Mouse (Mus musculus) stomach, postnatal 0 days (tissue): ENCODE measurements around the gene Vps50. TPM values are rescaled to one million over a fixed set of nuclear protein-coding genes. Genes with fewer than 3 reads are reported as not detected.

Experiments used
- ATAC-seq: fragments of 200-750 bp; cut with Nextera tagmentation; 2 replicates; pipeline ENCODE4 v1.8.0; 2017; ENCODE audit not compliant: low FRiP score, low TSS enrichment
- DNase-seq: peaks from one replicate; pipeline ENCODE4 v3.0.0-alpha.2; 2016; ENCODE audit warnings: low spot score
- H3K27ac ChIP-seq: fragments of 300-500 bp; sonication (generic); replicated peaks from 2 replicates; pipeline ENCODE4 v1.5.1; 2014; ENCODE audit warnings: mild to moderate bottlenecking, control low read depth
- H3K27me3 ChIP-seq: fragments of 300-500 bp; sonication (generic); 2 replicates; pipeline ENCODE4 v1.6.1; 2014; ENCODE audit warnings: low read length; ENCODE audit not compliant: control insufficient read depth, insufficient read depth
- H3K36me3 ChIP-seq: fragments of 300-500 bp; sonication (generic); 2 replicates; pipeline ENCODE4 v1.6.1; 2014; ENCODE audit warnings: low read length, mixed read lengths; ENCODE audit not compliant: control insufficient read depth, insufficient read depth
- H3K4me1 ChIP-seq: fragments of 300-500 bp; sonication (generic); replicated peaks from 2 replicates; pipeline ENCODE4 v1.6.1; 2014; ENCODE audit warnings: antibody characterized with exemption; ENCODE audit not compliant: control insufficient read depth, insufficient read depth
- H3K4me2 ChIP-seq: fragments of 300-500 bp; sonication (generic); replicated peaks from 2 replicates; pipeline ENCODE4 v1.6.1; 2014; ENCODE audit warnings: low read depth, mild to moderate bottlenecking, control low read depth, moderate library complexity
- H3K4me3 ChIP-seq: fragments of 300-500 bp; sonication (generic); 2 replicates; pipeline ENCODE4 v1.5.1; 2014; ENCODE audit warnings: low read depth, low read length, control low read depth
- H3K9ac ChIP-seq: fragments of 300-500 bp; sonication (generic); 2 replicates; pipeline ENCODE4 v1.6.1; 2014; ENCODE audit warnings: mild to moderate bottlenecking, low read length, control low read depth, mixed read lengths
- H3K9me3 ChIP-seq: fragments of 300-500 bp; sonication (generic); 2 replicates; pipeline ENCODE4 v1.6.1; 2016; ENCODE audit warnings: low read length; ENCODE audit not compliant: control insufficient read depth
- CTCF ChIP-seq: IDR thresholded peaks from 2 replicates; pipeline ENCODE4 v1.5.1; 2016; ENCODE audit warnings: antibody characterized with exemption, low read depth, mild to moderate bottlenecking, moderate library complexity
- EP300 ChIP-seq: optimal IDR thresholded peaks from 2 replicates; pipeline ENCODE3; 2016; ENCODE audit warnings: antibody characterized with exemption
- WGBS: fragments of 180-500 bp; shearing (Covaris S2); extraction: QIAGEN DNeasy Blood & Tissue Kit; methylation state at CpG from one replicate; pipeline ENCODE4 v1.1.7; 2014; 5-methylcytosine and 5-hydroxymethylcytosine counted together
- polyA plus RNA-seq: library from polyadenylated mRNA; unstranded; fragments of >200 nt; fragmentation: Nextera tagmentation; extraction: Ambion mirVana; gene quantifications from 2 replicates; pipeline ENCODE4 v1.2.1, GENCODE M21; 2015

Gene Vps50
- polyA plus RNA-seq, 1 experiment from 2014 or later = 14.4 TPM

DNA sequence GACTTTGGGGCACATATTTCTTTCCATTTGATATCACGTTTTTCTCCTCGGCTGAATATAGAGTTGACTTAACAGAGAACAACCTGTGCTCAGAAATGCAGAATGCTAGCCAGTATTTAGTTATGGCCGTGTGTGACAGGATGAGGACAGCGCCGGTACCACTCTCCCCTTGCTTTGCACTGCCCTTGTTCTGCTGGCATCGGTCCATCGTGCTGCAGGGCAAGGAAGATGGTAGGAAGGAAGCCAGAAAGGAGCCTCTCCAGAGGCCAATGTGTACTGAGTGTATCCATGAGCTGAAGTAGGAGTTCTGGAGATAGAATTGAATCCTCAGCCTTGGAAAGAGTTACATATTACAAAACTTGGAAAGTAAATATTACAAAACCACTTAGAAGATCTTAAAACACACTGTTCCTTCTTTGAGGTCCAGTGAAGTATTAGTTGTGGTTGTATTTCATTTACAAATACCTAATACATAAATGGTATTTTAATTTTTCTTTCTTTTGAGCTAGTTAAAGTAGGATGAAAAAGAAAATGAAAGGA, 69.0 kb downstream of the Vps50 start:
- ATAC-seq (no peak), DNase-seq (no peak)
- 0 out of 2 replicates have a peak, but pooled peaks cover 3% of the 10 kb centered on the region for H3K36me3 ChIP-seq
- no peaks in the 10 kb centered on the region for H3K9me3 ChIP-seq
- H3K4me1 ChIP-seq = no peaks in the 10 kb centered on the region
- H3K27me3 ChIP-seq = no peaks in the 10 kb centered on the region
- no peak overlapping the region for H3K9ac ChIP-seq
- 95% methylated on average over 7 of the region's 7 CpGs for WGBS
- no peak overlapping the region for H3K4me2 ChIP-seq
- no peak overlapping the region for H3K27ac ChIP-seq
- TF ChIP-seq EP300 (no peak), CTCF (no peak)
- no peak overlapping the region for H3K4me3 ChIP-seq

DNA sequence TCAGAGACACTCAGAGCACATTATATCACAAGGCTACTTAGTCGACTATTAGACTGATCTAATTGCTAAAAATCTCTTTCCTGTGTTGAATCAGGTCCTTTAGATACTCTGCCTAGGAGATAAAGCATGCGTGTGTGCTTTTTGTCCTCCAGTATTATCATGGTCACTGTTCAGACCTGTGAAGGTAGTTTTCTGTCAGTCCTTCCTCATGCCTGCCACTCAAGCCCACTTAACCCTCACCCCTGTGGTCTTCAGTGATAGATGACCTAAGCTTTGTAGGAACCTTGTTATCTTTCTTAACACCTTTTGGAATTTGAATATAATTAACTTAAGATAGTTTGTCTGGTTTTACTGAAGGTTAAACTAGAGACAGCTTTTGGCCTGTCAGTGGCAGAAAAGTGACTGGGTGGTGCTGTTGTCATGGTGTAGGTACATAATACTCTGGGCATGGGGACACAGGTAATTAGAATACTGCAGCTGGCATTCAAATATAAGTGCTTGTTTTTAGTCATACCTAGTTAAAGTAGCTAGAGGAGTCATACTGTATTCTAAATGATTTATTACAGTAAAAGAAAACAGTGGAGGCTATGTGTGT, 74.1 kb downstream of the Vps50 start:
- Histone ChIP-seq H3K4me2 (no peak overlapping the region), H3K36me3 (0 out of 2 replicates have a peak, but pooled peaks cover 6% of the 10 kb centered on the region), H3K27ac (no peak overlapping the region), H3K4me1 (no peaks in the 10 kb centered on the region), H3K9me3 (no peaks in the 10 kb centered on the region), H3K4me3 (no peak overlapping the region), H3K9ac (no peak overlapping the region), H3K27me3 (no peaks in the 10 kb centered on the region)
- WGBS = 84% methylated on average over 2 of the region's 2 CpGs
- no peak for ATAC-seq
- DNase-seq = no peak
- no peak for TF ChIP-seq EP300
- no peak for TF ChIP-seq CTCF

DNA sequence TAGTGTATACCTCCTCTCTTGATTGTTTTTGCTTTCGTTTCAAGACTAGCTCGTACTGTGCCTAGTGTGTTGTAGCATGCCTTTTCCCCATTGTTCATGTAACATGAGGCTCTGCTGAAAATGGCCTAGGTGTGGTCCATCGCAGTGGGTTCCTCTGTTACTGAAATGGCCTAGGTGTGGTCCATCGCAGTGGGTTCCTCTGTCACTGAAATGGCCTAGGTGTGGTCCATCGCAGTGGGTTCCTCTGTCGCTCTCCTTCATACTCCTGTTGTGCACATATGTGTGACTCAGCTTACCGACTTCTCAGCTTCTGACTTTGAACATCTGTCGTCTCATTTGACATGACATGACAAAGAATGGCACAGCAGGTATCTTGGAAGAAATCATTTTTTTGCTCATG, 75.6 kb downstream of the Vps50 start:
- TF ChIP-seq CTCF (no peak), EP300 (no peak)
- Histone ChIP-seq H3K4me2 (no peak overlapping the region), H3K9me3 (no peaks in the 10 kb centered on the region), H3K4me3 (no peak overlapping the region), H3K27me3 (no peaks in the 10 kb centered on the region), H3K4me1 (no peaks in the 10 kb centered on the region), H3K9ac (no peak overlapping the region), H3K36me3 (0 out of 2 replicates have a peak, but pooled peaks cover 6% of the 10 kb centered on the region), H3K27ac (no peak overlapping the region)
- WGBS = 89% methylated on average over 8 of the region's 8 CpGs
- no peak for DNase-seq
- ATAC-seq = no peak

DNA sequence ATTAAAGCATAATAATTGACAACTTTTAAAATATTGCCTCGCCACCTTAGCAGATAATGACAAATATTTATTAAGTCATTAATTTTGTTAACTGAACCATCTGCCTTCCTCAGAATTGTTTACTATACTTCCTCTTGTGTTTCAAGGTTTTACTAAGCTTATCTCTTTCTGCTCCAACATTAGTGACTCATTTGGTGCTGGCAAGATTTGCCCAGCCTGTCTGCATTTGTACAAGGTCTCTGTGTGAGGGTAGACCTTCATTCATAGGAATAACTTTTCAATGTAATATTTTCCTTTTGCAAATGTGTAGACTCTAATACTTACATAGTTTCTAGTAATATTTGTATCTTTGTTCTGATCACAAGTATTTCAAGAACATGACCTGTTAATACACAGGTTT, 87.2 kb downstream of the Vps50 start:
- H3K4me3 ChIP-seq = no peak overlapping the region
- H3K4me2 ChIP-seq = no peak overlapping the region
- no peaks in the 10 kb centered on the region for H3K27me3 ChIP-seq
- ATAC-seq (no peak), DNase-seq (no peak)
- no peak overlapping the region for H3K9ac ChIP-seq
- TF ChIP-seq EP300 = no peak
- no peak for TF ChIP-seq CTCF
- H3K9me3 ChIP-seq = no peaks in the 10 kb centered on the region
- no peaks in the 10 kb centered on the region for H3K36me3 ChIP-seq
- WGBS = 68% methylated on average over 1 of the region's 1 CpGs
- no peaks in the 10 kb centered on the region for H3K4me1 ChIP-seq
- no peak overlapping the region for H3K27ac ChIP-seq

DNA sequence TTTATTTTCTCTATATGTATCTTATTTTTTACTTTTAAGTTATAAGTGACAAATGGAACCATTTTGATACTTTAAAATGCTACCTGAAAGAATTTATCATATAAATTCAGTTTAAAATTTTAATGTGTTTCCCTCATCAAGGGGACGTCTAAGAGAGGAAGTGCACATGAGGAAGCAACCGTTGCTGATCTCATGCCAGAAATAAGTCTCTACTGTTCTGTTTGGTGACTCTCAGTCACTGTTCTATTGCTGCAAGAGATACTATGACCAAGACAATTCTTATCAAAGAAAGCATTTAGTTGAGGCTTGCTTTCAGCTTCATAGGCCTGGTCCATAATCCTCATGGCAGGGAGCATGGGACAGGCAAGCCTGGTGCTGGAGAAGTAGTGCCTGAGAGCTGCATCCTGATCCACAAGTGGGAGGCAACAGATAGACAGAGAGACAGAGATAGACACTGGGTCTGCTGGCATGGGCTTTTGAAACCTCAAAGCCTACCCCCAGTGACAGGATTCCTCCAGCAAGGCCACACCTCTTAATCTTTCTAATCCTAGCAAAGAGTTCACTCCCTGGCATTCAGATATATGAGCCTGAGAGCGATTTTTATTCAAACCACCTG, 92.2 kb downstream of the Vps50 start:
- Histone ChIP-seq H3K4me2 (no peak overlapping the region), H3K9me3 (no peaks in the 10 kb centered on the region), H3K4me3 (no peak overlapping the region), H3K4me1 (no peaks in the 10 kb centered on the region), H3K27ac (no peak overlapping the region), H3K27me3 (no peaks in the 10 kb centered on the region), H3K9ac (no peak overlapping the region), H3K36me3 (no peaks in the 10 kb centered on the region; the same call in 1 of the 2 replicates)
- no peak for TF ChIP-seq EP300
- TF ChIP-seq CTCF = no peak
- WGBS = 65% methylated on average over 3 of the region's 3 CpGs
- ATAC-seq (no peak), DNase-seq (no peak)

DNA sequence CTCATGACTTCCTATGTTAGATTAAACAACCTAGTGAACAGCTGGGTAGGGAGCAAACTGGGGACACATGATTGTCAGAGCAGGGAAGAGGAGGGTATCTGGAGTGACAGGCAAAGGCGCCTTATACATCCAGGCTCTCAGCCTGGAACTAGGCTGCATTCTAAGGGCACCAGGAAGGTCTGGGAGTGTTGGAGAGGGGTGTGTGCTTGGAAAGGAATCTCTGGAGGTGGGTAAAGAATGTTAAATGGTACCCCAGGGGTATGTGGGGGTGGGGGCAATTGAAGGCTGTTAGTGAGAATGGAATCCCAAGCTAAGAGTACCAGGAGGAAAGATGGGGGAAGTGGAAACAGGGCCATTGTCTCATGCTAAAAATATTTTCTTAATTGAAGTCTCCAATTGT, 96.1 kb downstream of the Vps50 start:
- Histone ChIP-seq H3K27ac (no peak overlapping the region), H3K9ac (no peak overlapping the region), H3K9me3 (no peaks in the 10 kb centered on the region), H3K27me3 (no peaks in the 10 kb centered on the region), H3K4me3 (no peak overlapping the region), H3K4me2 (no peak overlapping the region), H3K36me3 (no peaks in the 10 kb centered on the region; the same call in 1 of the 2 replicates), H3K4me1 (no peaks in the 10 kb centered on the region)
- TF ChIP-seq EP300 (no peak), CTCF (no peak)
- WGBS = 67% methylated on average over 1 of the region's 1 CpGs
- DNase-seq (no peak), ATAC-seq (no peak)
